Mouse (Mus musculus): ENCODE results near the gene Nrxn3. TPM values are rescaled to one million over a fixed set of nuclear protein-coding genes. Genes with fewer than 3 reads are reported as not detected.

Gene Nrxn3
- polyA plus RNA-seq, 1 experiment from 2014 or later: 6.3 TPM

DNA sequence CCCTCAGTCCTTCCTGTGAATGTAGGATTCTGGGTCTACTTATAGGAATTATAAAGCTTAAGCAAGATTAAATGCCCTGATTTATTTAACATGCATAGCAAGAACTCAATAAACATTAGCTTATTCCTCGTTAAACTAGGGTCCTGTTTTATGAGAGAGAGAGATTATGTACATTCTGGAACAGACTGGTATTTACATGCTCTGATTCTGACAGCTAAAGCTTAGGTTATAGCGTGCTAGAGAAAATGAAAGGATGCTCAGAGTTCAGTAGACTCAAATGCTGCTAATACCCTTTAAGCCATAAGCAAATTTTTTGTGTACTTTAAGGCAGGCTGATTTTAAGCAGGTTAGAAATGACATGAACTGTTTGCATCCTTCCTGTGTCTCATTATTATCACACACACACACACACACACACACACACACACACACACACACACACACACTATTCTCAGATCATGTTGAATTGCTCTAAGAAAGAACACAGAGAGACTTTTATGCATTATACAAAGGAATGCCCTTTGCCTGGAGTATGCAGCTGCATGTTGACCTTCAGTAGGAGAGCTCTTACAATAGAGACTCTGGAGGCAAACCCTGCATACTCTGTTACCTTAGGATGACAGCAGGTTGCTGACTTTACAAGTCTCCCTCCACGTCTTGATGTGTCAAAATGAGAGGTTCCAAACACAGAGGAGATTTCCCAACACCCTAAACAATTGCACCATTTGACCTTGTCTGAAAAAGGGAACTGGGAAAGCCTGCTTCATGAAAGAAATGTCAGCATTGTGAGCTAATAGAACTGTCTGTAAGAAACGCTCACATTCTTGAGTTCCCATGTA, 568.3 kb downstream of the Nrxn3 start:
- H3K9me3 ChIP-seq (ENCODE audit: control insufficient read depth, low read depth, low read length): no peaks in the 10 kb centered on the region
- no peaks in the 10 kb centered on the region for H3K36me3 ChIP-seq (ENCODE audit: control insufficient read depth, insufficient read depth, low read length)
- ATAC-seq (ENCODE audit: insufficient number of reproducible peaks, insufficient read depth, low FRiP score, low read depth): peak; percentile 49; the same call in 1 of the 2 replicates
- H3K27me3 ChIP-seq (ENCODE audit: control insufficient read depth, insufficient read depth, low read length): no peaks in the 10 kb centered on the region
- no peak overlapping the region for H3K27ac ChIP-seq (ENCODE audit: low read length)
- no peaks in the 10 kb centered on the region for H3K4me1 ChIP-seq (ENCODE audit: control insufficient read depth, insufficient read depth, low read length)
- 28% methylated on average over 4 of the region's 4 CpGs for WGBS
- H3K4me2 ChIP-seq (replicated peaks; ENCODE audit: low read depth, low read length): no peak overlapping the region
- H3K4me3 ChIP-seq (ENCODE audit: low read depth, low read length): no peak overlapping the region
- H3K9ac ChIP-seq (replicated peaks; ENCODE audit: low read depth, low read length): no peak overlapping the region

DNA sequence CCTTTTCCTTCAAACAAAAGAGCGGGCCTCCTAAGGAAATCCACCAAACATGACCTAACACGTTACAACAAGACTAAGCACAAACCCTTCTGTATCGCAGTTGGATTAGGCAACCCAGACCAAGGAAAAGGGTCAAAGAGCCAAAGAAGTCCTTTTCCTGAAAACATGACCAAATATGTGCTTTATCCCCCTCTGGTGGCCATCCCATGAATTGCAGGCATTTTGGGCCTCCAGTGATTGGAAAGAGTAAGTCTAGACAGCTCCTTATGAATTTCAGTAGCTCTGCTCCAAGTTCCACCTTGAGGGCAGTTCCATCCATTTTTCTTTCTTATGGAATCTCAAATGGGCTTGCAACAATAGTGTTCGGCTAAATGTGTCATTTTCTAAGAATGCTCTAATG, 579.3 kb downstream of the Nrxn3 start:
- Histone ChIP-seq H3K27me3 (ENCODE audit: control insufficient read depth, insufficient read depth, low read length) (no peaks in the 10 kb centered on the region), H3K9me3 (ENCODE audit: control insufficient read depth, low read depth, low read length) (no peaks in the 10 kb centered on the region), H3K36me3 (ENCODE audit: control insufficient read depth, insufficient read depth, low read length) (no peaks in the 10 kb centered on the region), H3K27ac (ENCODE audit: low read length) (no peak overlapping the region), H3K4me3 (ENCODE audit: low read depth, low read length) (no peak overlapping the region), H3K4me2 (replicated peaks; ENCODE audit: low read depth, low read length) (no peak overlapping the region), H3K4me1 (ENCODE audit: control insufficient read depth, insufficient read depth, low read length) (no peaks in the 10 kb centered on the region), H3K9ac (replicated peaks; ENCODE audit: low read depth, low read length) (no peak overlapping the region)
- no peak for ATAC-seq (ENCODE audit: insufficient number of reproducible peaks, insufficient read depth, low FRiP score, low read depth)
- 45% methylated on average over 4 of the region's 4 CpGs for WGBS

DNA sequence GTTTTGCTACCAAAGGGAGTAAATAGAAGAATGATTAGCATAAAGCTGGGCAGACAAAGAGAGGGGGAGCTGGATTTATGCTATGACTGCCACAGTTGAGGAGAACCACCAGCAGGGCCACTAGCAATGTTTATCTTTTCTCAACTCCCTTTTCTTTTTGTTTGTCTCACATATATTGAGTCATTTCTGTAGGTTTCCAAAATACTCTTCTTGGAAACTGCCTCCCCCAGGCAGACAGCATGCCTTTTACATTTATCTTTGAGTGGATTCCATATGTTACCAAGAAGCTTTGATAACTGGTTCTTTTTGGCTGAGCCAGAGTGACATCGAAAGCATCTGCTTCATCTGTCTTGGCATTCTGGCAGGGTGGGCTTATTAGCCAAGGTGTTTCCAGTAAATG, 587.5 kb downstream of the Nrxn3 start:
- Histone ChIP-seq H3K27me3 (ENCODE audit: control insufficient read depth, insufficient read depth, low read length) (no peaks in the 10 kb centered on the region), H3K4me2 (replicated peaks; ENCODE audit: low read depth, low read length) (no peak overlapping the region), H3K9ac (replicated peaks; ENCODE audit: low read depth, low read length) (no peak overlapping the region), H3K4me1 (ENCODE audit: control insufficient read depth, insufficient read depth, low read length) (no peaks in the 10 kb centered on the region), H3K4me3 (ENCODE audit: low read depth, low read length) (no peak overlapping the region), H3K27ac (ENCODE audit: low read length) (no peak overlapping the region), H3K9me3 (ENCODE audit: control insufficient read depth, low read depth, low read length) (no peaks in the 10 kb centered on the region), H3K36me3 (ENCODE audit: control insufficient read depth, insufficient read depth, low read length) (no peaks in the 10 kb centered on the region)
- no peak for ATAC-seq (ENCODE audit: insufficient number of reproducible peaks, insufficient read depth, low FRiP score, low read depth)
- WGBS: 94% methylated on average over 1 of the region's 1 CpGs

DNA sequence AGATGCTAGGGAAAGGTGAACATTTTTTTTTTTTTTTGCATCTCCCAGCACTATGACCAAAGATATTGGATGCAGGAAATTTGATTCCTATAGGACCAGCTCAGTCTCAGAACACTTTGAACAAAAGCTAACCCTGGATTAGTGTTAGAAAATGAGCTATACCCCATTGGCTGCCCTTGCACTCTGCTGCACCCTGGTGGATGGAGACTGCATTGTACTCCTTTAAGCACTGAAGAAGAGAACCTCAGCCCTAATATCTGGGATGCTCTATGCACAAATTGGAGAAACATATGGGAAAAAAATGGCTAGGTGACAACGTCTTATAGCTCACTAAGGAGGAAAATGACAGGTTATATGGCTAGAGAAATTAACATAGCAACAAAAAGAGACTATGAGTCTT, 589.9 kb downstream of the Nrxn3 start:
- no peak overlapping the region for H3K4me2 ChIP-seq (replicated peaks; ENCODE audit: low read depth, low read length)
- no peak overlapping the region for H3K27ac ChIP-seq (ENCODE audit: low read length)
- H3K27me3 ChIP-seq (ENCODE audit: control insufficient read depth, insufficient read depth, low read length): no peaks in the 10 kb centered on the region
- no peak overlapping the region for H3K4me3 ChIP-seq (ENCODE audit: low read depth, low read length)
- 21% methylated on average over 1 of the region's 1 CpGs for WGBS
- H3K36me3 ChIP-seq (ENCODE audit: control insufficient read depth, insufficient read depth, low read length): no peaks in the 10 kb centered on the region
- no peak overlapping the region for H3K9ac ChIP-seq (replicated peaks; ENCODE audit: low read depth, low read length)
- H3K9me3 ChIP-seq (ENCODE audit: control insufficient read depth, low read depth, low read length): no peaks in the 10 kb centered on the region
- no peak for ATAC-seq (ENCODE audit: insufficient number of reproducible peaks, insufficient read depth, low FRiP score, low read depth)
- H3K4me1 ChIP-seq (ENCODE audit: control insufficient read depth, insufficient read depth, low read length): no peaks in the 10 kb centered on the region

DNA sequence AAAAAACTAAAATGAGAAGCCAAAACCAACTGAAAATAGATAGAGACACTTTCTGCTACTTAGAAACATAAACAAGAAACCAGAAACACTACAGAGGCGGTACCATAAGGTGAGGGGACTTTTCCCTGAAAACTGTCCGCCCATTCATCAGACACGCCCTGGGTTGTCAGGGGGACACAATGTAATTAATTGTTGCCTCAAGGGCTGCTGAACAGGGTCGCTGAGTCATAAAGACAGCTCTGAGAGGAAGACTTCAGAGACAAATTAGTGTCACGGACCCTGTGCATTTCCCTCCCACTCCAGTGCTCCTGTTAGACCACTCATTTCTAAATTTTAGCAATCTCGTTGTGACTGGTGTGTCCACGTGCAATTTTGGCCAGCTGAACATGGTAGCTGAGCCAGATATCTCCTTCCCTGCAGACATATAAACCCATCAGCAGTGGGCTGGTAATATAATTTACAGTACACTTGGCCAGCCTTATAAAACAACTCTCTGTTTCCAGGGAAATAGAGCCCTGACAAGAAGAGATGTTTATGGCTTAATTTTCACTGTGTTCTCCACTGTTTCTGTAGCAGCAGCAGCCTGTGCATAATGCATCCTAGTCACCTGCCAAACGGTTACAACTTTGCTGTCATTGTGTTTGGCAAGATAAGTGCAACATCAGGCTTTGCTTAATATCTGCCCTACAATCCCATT, 603.3 kb downstream of the Nrxn3 start:
- Histone ChIP-seq H3K4me2 (replicated peaks; ENCODE audit: low read depth, low read length) (no peak overlapping the region), H3K4me1 (ENCODE audit: control insufficient read depth, insufficient read depth, low read length) (no peaks in the 10 kb centered on the region), H3K27me3 (ENCODE audit: control insufficient read depth, insufficient read depth, low read length) (no peaks in the 10 kb centered on the region), H3K36me3 (ENCODE audit: control insufficient read depth, insufficient read depth, low read length) (no peaks in the 10 kb centered on the region), H3K27ac (ENCODE audit: low read length) (no peak overlapping the region), H3K9me3 (ENCODE audit: control insufficient read depth, low read depth, low read length) (no peaks in the 10 kb centered on the region), H3K9ac (replicated peaks; ENCODE audit: low read depth, low read length) (no peak overlapping the region), H3K4me3 (ENCODE audit: low read depth, low read length) (no peak overlapping the region)
- no peak for ATAC-seq (ENCODE audit: insufficient number of reproducible peaks, insufficient read depth, low FRiP score, low read depth)
- 35% methylated on average over 8 of the region's 8 CpGs for WGBS

DNA sequence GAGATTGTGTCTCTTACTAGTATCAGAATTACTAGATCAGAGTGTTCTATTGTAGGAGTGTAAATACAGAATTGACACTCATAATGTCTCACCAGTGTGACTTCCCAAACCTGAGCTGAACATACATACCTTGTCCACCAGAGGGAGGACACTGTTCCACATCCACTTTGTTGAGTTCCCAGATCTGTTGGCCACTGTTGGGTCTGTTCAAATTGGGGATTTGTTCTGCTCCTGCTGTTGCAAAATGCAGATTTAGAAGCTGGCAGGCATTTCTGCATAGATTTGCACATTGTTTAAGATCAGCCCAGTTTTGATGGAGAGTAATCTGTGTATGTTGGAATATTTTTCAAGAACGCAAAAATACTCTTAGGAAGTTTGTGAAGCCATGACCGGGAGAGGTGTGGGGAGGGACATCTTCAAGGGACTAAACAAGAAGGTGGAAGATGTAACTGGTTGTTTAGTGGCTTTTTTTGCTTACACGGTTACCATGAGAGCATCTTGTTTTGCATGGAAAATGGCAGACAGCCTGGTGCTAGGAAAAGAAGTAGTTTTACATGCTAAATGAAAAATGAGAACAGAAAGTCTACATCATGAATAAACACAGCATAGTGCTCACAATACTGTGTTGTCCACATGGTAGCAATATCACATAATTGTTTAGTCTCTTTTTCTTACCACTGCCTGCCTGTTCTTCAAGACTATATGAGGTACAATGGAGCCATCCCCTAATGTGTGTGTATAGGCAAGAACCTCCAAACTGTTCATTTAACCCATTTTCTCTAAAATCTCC, 609.0 kb downstream of the Nrxn3 start:
- Histone ChIP-seq H3K4me3 (ENCODE audit: low read depth, low read length) (no peak overlapping the region), H3K4me2 (replicated peaks; ENCODE audit: low read depth, low read length) (no peak overlapping the region), H3K9me3 (ENCODE audit: control insufficient read depth, low read depth, low read length) (no peaks in the 10 kb centered on the region), H3K9ac (replicated peaks; ENCODE audit: low read depth, low read length) (no peak overlapping the region), H3K4me1 (ENCODE audit: control insufficient read depth, insufficient read depth, low read length) (no peaks in the 10 kb centered on the region), H3K36me3 (ENCODE audit: control insufficient read depth, insufficient read depth, low read length) (no peaks in the 10 kb centered on the region), H3K27ac (ENCODE audit: low read length) (no peak overlapping the region), H3K27me3 (ENCODE audit: control insufficient read depth, insufficient read depth, low read length) (no peaks in the 10 kb centered on the region)
- 89% methylated on average over 3 of the region's 3 CpGs for WGBS
- ATAC-seq (ENCODE audit: insufficient number of reproducible peaks, insufficient read depth, low FRiP score, low read depth): no peak

DNA sequence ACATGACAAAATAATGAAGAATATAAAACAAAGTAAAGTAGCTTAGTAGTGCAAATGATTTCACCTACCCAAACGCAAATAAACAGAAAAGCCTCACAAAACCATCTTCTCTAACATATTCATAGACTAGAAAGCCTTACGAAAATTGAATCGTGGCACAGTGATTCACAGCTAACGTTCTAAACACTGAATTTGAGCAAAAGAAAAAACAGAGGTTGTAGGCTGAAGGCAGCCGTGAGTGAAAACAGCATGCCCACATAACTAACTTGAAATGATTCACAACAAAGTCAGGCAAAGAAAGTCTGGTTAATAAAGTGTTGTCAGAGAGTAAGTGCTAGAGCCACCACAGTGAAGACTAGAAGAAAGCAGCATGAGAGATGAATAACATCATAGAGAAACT, 610.8 kb downstream of the Nrxn3 start:
- H3K9me3 ChIP-seq (ENCODE audit: control insufficient read depth, low read depth, low read length): no peaks in the 10 kb centered on the region
- H3K27me3 ChIP-seq (ENCODE audit: control insufficient read depth, insufficient read depth, low read length): no peaks in the 10 kb centered on the region
- H3K4me1 ChIP-seq (ENCODE audit: control insufficient read depth, insufficient read depth, low read length): no peaks in the 10 kb centered on the region
- H3K36me3 ChIP-seq (ENCODE audit: control insufficient read depth, insufficient read depth, low read length): no peaks in the 10 kb centered on the region
- ATAC-seq (ENCODE audit: insufficient number of reproducible peaks, insufficient read depth, low FRiP score, low read depth): no peak
- no peak overlapping the region for H3K9ac ChIP-seq (replicated peaks; ENCODE audit: low read depth, low read length)
- H3K27ac ChIP-seq (ENCODE audit: low read length): no peak overlapping the region
- no peak overlapping the region for H3K4me3 ChIP-seq (ENCODE audit: low read depth, low read length)
- 84% methylated on average over 5 of the region's 5 CpGs for WGBS
- H3K4me2 ChIP-seq (replicated peaks; ENCODE audit: low read depth, low read length): no peak overlapping the region

DNA sequence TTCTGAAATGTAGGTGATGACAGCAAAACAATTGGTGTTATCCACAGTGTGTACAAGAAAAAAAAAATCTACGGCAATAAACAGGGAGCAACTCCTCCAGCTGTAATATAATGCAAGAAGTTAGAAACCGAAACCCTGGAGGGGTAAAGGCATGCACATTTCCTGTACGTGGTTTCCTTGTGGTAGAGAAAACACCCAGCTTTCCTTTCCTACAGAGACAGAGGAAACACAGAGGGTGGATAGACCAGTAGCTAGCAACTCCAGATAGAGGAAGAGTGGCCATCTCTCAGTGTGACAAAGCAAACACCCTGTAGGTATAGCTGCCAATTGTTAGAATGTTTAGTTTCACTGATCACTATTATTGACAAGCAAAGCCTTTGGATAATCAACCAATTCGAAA, 642.2 kb downstream of the Nrxn3 start:
- 62% methylated on average over 4 of the region's 4 CpGs for WGBS
- Histone ChIP-seq H3K4me3 (ENCODE audit: low read depth, low read length) (no peak overlapping the region), H3K9me3 (ENCODE audit: control insufficient read depth, low read depth, low read length) (no peaks in the 10 kb centered on the region), H3K36me3 (ENCODE audit: control insufficient read depth, insufficient read depth, low read length) (no peaks in the 10 kb centered on the region), H3K27me3 (ENCODE audit: control insufficient read depth, insufficient read depth, low read length) (no peaks in the 10 kb centered on the region), H3K9ac (replicated peaks; ENCODE audit: low read depth, low read length) (no peak overlapping the region), H3K4me2 (replicated peaks; ENCODE audit: low read depth, low read length) (no peak overlapping the region), H3K27ac (ENCODE audit: low read length) (no peak overlapping the region), H3K4me1 (ENCODE audit: control insufficient read depth, insufficient read depth, low read length) (no peaks in the 10 kb centered on the region)
- no peak for ATAC-seq (ENCODE audit: insufficient number of reproducible peaks, insufficient read depth, low FRiP score, low read depth)
